Mouse (Mus musculus) hindbrain, postnatal 0 days (tissue): ENCODE measurements around the gene Nop53. TPM values are rescaled to one million over a fixed set of nuclear protein-coding genes. Genes with fewer than 3 reads are reported as not detected.

Experiments used
- ATAC-seq: fragments of 200-750 bp; cut with Nextera tagmentation; 2 replicates; pipeline ENCODE4 v1.8.0; 2017; ENCODE audit warnings: mild to moderate bottlenecking, moderate TSS enrichment, moderate library complexity
- DNase-seq: peaks from one replicate; pipeline ENCODE4 v3.0.0-alpha.2; 2015; ENCODE audit warnings: low spot score
- H3K27ac ChIP-seq: fragments of 300-500 bp; sonication (generic); 2 replicates; pipeline ENCODE4 v1.5.1; 2014; ENCODE audit warnings: mild to moderate bottlenecking
- H3K27me3 ChIP-seq: fragments of 300-500 bp; sonication (generic); 2 replicates; pipeline ENCODE4 v1.6.1; 2014; ENCODE audit warnings: low read length, mixed read lengths; ENCODE audit not compliant: insufficient read depth
- H3K36me3 ChIP-seq: fragments of 300-500 bp; sonication (generic); 2 replicates; pipeline ENCODE4 v1.6.1; 2014; ENCODE audit warnings: low read length, mixed read lengths; ENCODE audit not compliant: insufficient read depth
- H3K4me1 ChIP-seq: fragments of 300-500 bp; sonication (generic); 2 replicates; pipeline ENCODE4 v1.6.1; 2014; ENCODE audit warnings: antibody characterized with exemption, low read length, mixed read lengths; ENCODE audit not compliant: insufficient read depth
- H3K4me2 ChIP-seq: fragments of 300-500 bp; sonication (generic); 2 replicates; pipeline ENCODE4 v1.6.1; 2014; ENCODE audit warnings: low read depth, mild to moderate bottlenecking, low read length, moderate library complexity, mixed read lengths
- H3K4me3 ChIP-seq: fragments of 300-500 bp; sonication (generic); 2 replicates; pipeline ENCODE4 v1.5.1; 2014; ENCODE audit warnings: low read length
- H3K9ac ChIP-seq: fragments of 300-500 bp; sonication (generic); replicated peaks from 2 replicates; pipeline ENCODE4 v1.6.1; 2014; ENCODE audit warnings: mild to moderate bottlenecking, low read length, moderate library complexity, mixed read lengths
- H3K9me3 ChIP-seq: fragments of 300-500 bp; sonication (generic); 2 replicates; pipeline ENCODE4 v1.6.1; 2016; ENCODE audit warnings: low read length, mixed read lengths
- CTCF ChIP-seq: IDR thresholded peaks from 2 replicates; pipeline ENCODE4 v1.5.1; 2016; ENCODE audit warnings: antibody characterized with exemption, control low read depth, low read depth
- WGBS: fragments of 180-500 bp; shearing (Covaris S2); extraction: QIAGEN DNeasy Blood & Tissue Kit; methylation state at CpG from one replicate; pipeline ENCODE4 v1.1.7; 2014; 5-methylcytosine and 5-hydroxymethylcytosine counted together
- polyA plus RNA-seq: library from polyadenylated mRNA; unstranded; fragments of >200 nt; fragmentation: Nextera tagmentation; extraction: Ambion mirVana; gene quantifications from 2 replicates; pipeline ENCODE4 v1.2.1, GENCODE M21; 2015
- total RNA-seq: library from RNA; depleted of rRNA; stranded (reverse); fragments of >200 nt; gene quantifications from 2 replicates; pipeline ENCODE4 v1.2.3, GENCODE M21; 2014

Nop53 gene
- total and polyA plus RNA-seq, 2 experiments from 2014 or later: 76.5 to 127 TPM

GRCm38 (mm10) chr7:15950008-15950407 is 4.1 kb upstream of the Nop53 start:
- Histone ChIP-seq H3K4me2 (no peak overlapping the region), H3K4me3 (no peak overlapping the region), H3K36me3 (no peaks in the 10 kb centered on the region), H3K4me1 (peaks cover 2% of the 10 kb centered on the region; the same call in 1 of the 2 replicates), H3K9me3 (no peaks in the 10 kb centered on the region), H3K27ac (no peak overlapping the region), H3K9ac (no peak overlapping the region), H3K27me3 (no peaks in the 10 kb centered on the region)
- 93% methylated on average over 15 of the region's 15 CpGs for WGBS
- DNase-seq (no peak), ATAC-seq (no peak)
- no peak for TF ChIP-seq CTCF

DNA sequence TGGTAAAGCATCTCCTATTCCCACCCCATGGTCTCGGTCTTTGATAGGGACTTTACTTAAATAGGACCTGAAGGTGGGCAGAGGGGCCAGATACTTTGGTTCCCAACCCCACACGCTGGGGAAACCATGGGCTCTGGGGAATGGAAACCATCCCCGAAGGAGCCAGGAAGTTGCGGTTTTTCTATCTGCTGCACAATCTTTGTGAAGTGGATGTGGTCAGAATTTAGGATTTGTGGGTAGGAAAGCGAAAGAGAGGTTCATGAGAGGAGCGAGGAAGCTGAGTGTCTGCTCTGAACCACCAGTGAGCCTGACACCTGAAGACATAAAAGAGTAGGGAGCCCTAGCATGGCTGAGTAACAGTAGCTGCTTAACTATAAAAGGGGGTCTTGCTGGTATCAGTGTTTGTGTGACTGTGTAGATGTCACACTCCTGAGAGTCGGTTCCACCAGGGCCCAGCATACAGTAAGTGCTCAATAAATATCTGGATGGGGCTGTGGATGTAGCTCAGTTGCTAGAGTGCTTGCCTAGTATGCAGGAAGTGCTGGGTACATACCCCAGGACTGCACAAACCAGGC is 3.4 kb upstream of the Nop53 start:
- no peaks in the 10 kb centered on the region for H3K36me3 ChIP-seq
- no peak overlapping the region for H3K4me2 ChIP-seq
- no peaks in the 10 kb centered on the region for H3K27me3 ChIP-seq
- no peak overlapping the region for H3K4me3 ChIP-seq
- no peak overlapping the region for H3K27ac ChIP-seq
- no peaks in the 10 kb centered on the region for H3K9me3 ChIP-seq
- TF ChIP-seq CTCF: no peak
- no peak for DNase-seq
- H3K4me1 ChIP-seq: peaks cover 6% of the 10 kb centered on the region; the same call in 1 of the 2 replicates
- ATAC-seq: no peak
- no peak overlapping the region for H3K9ac ChIP-seq
- WGBS: 87% methylated on average over 7 of the region's 7 CpGs

DNA sequence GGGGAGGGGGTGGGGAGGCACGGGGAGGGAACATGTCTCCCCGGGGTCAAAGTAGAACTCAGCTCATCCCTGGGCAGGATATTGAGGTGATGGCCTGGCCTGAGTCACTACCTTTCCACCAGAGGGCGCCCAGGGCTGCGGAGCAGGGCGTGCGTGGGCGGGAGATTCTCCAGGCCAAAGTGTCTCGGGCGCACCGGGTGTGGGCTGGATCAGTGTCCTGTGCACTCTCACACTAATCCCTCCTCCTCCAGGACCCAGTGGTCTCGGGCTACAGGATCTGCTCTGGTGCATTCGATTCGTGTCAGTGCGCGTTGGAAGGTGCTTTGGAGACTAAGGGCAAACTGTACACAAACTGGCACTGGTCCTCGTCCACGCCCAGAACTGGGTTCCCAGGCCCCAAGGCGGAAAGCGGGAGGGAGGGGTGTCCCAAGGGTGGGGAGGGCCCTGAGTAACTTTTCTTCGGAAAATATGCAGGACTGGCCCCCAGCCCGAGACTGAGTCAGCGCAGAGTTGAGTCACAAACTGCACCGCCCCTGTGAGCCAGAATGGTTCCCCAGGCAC is 2.6 kb upstream of the Nop53 start:
- ATAC-seq: peak; percentile 16; the same call in 1 of the 2 replicates
- peak; percentile 85 for TF ChIP-seq CTCF
- 0 out of 2 replicates have a peak, but pooled peaks cover 3% of the 10 kb centered on the region for H3K36me3 ChIP-seq
- peak overlapping the region; percentile 39 for H3K4me2 ChIP-seq
- no peaks in the 10 kb centered on the region for H3K27me3 ChIP-seq
- H3K4me1 ChIP-seq: peaks cover 6% of the 10 kb centered on the region; the same call in 1 of the 2 replicates
- peak; percentile 71 for DNase-seq
- no peaks in the 10 kb centered on the region for H3K9me3 ChIP-seq
- no peak overlapping the region for H3K9ac ChIP-seq
- no peak overlapping the region for H3K4me3 ChIP-seq
- no peak overlapping the region for H3K27ac ChIP-seq
- WGBS: 6% methylated on average over 23 of the region's 23 CpGs

DNA sequence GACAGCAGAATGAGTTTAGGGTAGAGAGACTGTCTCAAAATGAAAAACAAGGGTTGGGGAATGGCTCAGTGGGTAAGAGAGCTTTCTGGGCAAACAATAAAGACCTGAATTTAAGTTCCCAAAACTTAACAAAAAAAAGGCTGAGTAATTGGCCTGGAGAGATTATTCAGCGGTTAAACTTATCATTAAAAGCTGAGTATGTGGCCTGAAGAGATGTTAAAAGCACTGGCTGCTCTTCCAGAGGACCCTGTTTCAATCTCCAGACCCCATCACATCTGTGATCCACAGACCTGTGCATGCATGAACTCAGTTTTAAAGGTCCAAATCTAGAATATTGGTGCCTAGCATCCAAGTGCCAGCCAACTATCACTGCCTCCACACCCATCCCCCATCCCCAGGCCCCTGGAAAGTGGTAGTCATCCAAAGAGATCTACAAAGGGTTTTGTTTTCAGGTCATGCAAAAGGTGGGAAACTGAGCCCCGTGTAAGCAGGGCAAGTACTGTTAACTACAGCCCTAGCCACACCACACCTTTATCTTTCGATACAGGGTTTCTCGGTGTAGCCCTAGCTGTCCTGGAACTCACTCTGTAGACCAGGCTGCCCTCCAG is 1.9 kb upstream of the Nop53 start:
- Histone ChIP-seq H3K4me1 (peaks cover 6% of the 10 kb centered on the region; the same call in 1 of the 2 replicates), H3K4me3 (no peak overlapping the region), H3K4me2 (peak overlapping the region; percentile 39; the same call in 1 of the 2 replicates), H3K9ac (no peak overlapping the region), H3K36me3 (0 out of 2 replicates have a peak, but pooled peaks cover 9% of the 10 kb centered on the region), H3K9me3 (no peaks in the 10 kb centered on the region), H3K27me3 (no peaks in the 10 kb centered on the region), H3K27ac (no peak overlapping the region)
- DNase-seq (no peak), ATAC-seq (no peak)
- WGBS: 50% methylated on average over 4 of the region's 4 CpGs
- no peak for TF ChIP-seq CTCF

- ATAC-seq: no peak
Measured at GRCm38 (mm10) chr7:15945211-15945610, 663 bp downstream of the Nop53 start.

GRCm38 (mm10) chr7:15944311-15944710 is 1.6 kb downstream of the Nop53 start:
- no peak overlapping the region; the same call in 1 of the 2 replicates for H3K9ac ChIP-seq
- peaks cover 6% of the 10 kb centered on the region; the same call in 1 of the 2 replicates for H3K4me1 ChIP-seq
- H3K4me2 ChIP-seq: no peak overlapping the region
- no peak overlapping the region for H3K27ac ChIP-seq
- no peak for TF ChIP-seq CTCF
- no peaks in the 10 kb centered on the region for H3K27me3 ChIP-seq
- H3K36me3 ChIP-seq: peaks cover 43% of the 10 kb centered on the region
- 100% methylated on average over 1 of the region's 1 CpGs for WGBS
- no peak overlapping the region for H3K4me3 ChIP-seq
- no peak for ATAC-seq
- DNase-seq: no peak
- no peaks in the 10 kb centered on the region for H3K9me3 ChIP-seq

More at GRCm38 (mm10) chr7:15945211-15945610, 663 bp downstream of the Nop53 start:
- 7% methylated on average over 8 of the region's 8 CpGs for WGBS
- Histone ChIP-seq H3K4me3 (peak overlapping the region; percentile 74), H3K36me3 (peaks cover 34% of the 10 kb centered on the region), H3K27ac (peak overlapping the region; percentile 96; the same call in 1 of the 2 replicates), H3K9ac (peak overlapping the region; percentile 72), H3K9me3 (no peaks in the 10 kb centered on the region), H3K4me1 (peaks cover 6% of the 10 kb centered on the region; the same call in 1 of the 2 replicates), H3K27me3 (no peaks in the 10 kb centered on the region), H3K4me2 (peak overlapping the region; percentile 73)
- DNase-seq: no peak
- no peak for TF ChIP-seq CTCF
